Comparison of ENCODE assay signal across 8 mouse cellular contexts in the genomic region with DNA sequence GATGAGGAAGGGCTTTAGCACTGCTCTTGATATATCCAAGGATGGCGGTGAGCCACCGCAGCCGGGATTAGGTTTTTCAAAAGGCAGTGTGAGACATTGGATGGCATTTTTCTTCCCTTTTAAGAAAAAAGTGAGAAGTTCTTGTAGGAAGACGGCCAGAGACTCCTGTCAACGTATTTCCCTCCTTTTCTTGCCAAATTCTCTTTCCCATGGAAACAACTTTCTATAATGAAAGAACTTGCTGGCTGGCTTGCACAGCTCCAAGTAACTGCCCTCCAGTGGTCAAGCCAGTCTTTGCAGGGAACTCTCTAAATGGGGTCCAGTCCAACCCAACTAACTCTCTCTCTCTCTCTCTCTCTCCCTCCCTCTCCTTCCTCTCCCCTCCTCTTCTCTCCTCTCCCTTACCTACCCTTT. TPM values are rescaled to one million over a fixed set of nuclear protein-coding genes. Genes with fewer than 3 reads are reported as not detected.
DNase-seq lines count a peak whose midpoint lies in the region; ATAC-seq and TF ChIP-seq lines count a peak whose summit lies in the region.

No protein-coding gene starts in this region.

- TF ChIP-seq CTCF in intestine, postnatal 0 days (IDR thresholded peaks at IDR 0.05; ENCODE audit: low read depth), result peak; percentile 79

- intact Hi-C loops in heart, postnatal 14 days (cut with DNase I), result loop anchor here (2.0 kb wide), 1 partner anchor 22 kb away; no protein-coding TSS in a partner anchor
- intact Hi-C loops in left cerebral cortex, postnatal 14 days (cut with DNase I), result no loop called here

- H3K36me3 ChIP-seq in intestine, postnatal 0 days (ENCODE audit: control insufficient read depth, insufficient read depth), result no peaks in the 10 kb centered on the region
- no peaks in the 10 kb centered on the region for H3K36me3 ChIP-seq in intestine, embryonic 15.5 days
- H3K36me3 ChIP-seq in midbrain, embryonic 11.5 days (ENCODE audit: control insufficient read depth, insufficient read depth, low read length), result no peaks in the 10 kb centered on the region
- no peaks in the 10 kb centered on the region for H3K36me3 ChIP-seq in stomach, embryonic 15.5 days

- 56% methylated on average over 5 of the region's 5 CpGs for WGBS in intestine, postnatal 0 days
- WGBS in intestine, embryonic 15.5 days, result 58% methylated on average over 5 of the region's 5 CpGs
- 61% methylated on average over 5 of the region's 5 CpGs for WGBS in midbrain, embryonic 11.5 days
- 51% methylated on average over 5 of the region's 5 CpGs for WGBS in stomach, embryonic 15.5 days

- H3K4me2 ChIP-seq in intestine, postnatal 0 days (replicated peaks; ENCODE audit: low read depth), result no peak overlapping the region
- H3K4me2 ChIP-seq in intestine, embryonic 15.5 days (replicated peaks), result no peak overlapping the region
- no peak overlapping the region for H3K4me2 ChIP-seq in midbrain, embryonic 11.5 days
- H3K4me2 ChIP-seq in stomach, embryonic 15.5 days, result peak overlapping the region; percentile 15; the same call in 1 of the 2 replicates

- no peaks in the 10 kb centered on the region for H3K4me1 ChIP-seq in intestine, postnatal 0 days (replicated peaks; ENCODE audit: control insufficient read depth, insufficient read depth, low read length)
- no peaks in the 10 kb centered on the region for H3K4me1 ChIP-seq in intestine, embryonic 15.5 days (replicated peaks)
- peaks cover 8% of the 10 kb centered on the region; the same call in 1 of the 2 replicates for H3K4me1 ChIP-seq in midbrain, embryonic 11.5 days (ENCODE audit: control insufficient read depth, insufficient read depth, low read length)
- H3K4me1 ChIP-seq in stomach, embryonic 15.5 days, result peaks cover 9% of the 10 kb centered on the region; the same call in 1 of the 2 replicates

- no peak for ATAC-seq in intestine, postnatal 0 days
- no peak for ATAC-seq in intestine, embryonic 15.5 days
- peak; percentile 50; the same call in 1 of the 2 replicates for ATAC-seq in erythroid progenitor cell, adult 5-6 weeks (replicated peaks; ENCODE audit: low FRiP score, poor library complexity, severe bottlenecking)
- no peak for ATAC-seq in midbrain, embryonic 11.5 days (ENCODE audit: low FRiP score)
- no peak for ATAC-seq in stomach, embryonic 15.5 days (ENCODE audit: insufficient read depth, low FRiP score, low read depth)

- H3K27me3 ChIP-seq in intestine, postnatal 0 days (replicated peaks; ENCODE audit: control insufficient read depth, insufficient read depth, low read length), result no peaks in the 10 kb centered on the region
- no peaks in the 10 kb centered on the region for H3K27me3 ChIP-seq in intestine, embryonic 15.5 days (replicated peaks)
- no peaks in the 10 kb centered on the region for H3K27me3 ChIP-seq in midbrain, embryonic 11.5 days (ENCODE audit: control insufficient read depth, insufficient read depth, low read length)
- no peaks in the 10 kb centered on the region for H3K27me3 ChIP-seq in stomach, embryonic 15.5 days (replicated peaks)

- H3K4me3 ChIP-seq in intestine, postnatal 0 days (ENCODE audit: low read depth, low read length), result no peak overlapping the region
- H3K4me3 ChIP-seq in intestine, embryonic 15.5 days (replicated peaks), result no peak overlapping the region
- H3K4me3 ChIP-seq in midbrain, embryonic 11.5 days (ENCODE audit: low read depth, low read length), result no peak overlapping the region
- H3K4me3 ChIP-seq in stomach, embryonic 15.5 days (replicated peaks), result no peak overlapping the region

- no peak overlapping the region for H3K27ac ChIP-seq in intestine, postnatal 0 days (ENCODE audit: low read depth, low read length)
- H3K27ac ChIP-seq in intestine, embryonic 15.5 days, result no peak overlapping the region
- H3K27ac ChIP-seq in midbrain, embryonic 11.5 days (ENCODE audit: low read depth, low read length), result no peak overlapping the region
- no peak overlapping the region for H3K27ac ChIP-seq in stomach, embryonic 15.5 days

- no peak overlapping the region for H3K9ac ChIP-seq in intestine, postnatal 0 days (ENCODE audit: low read depth, low read length)
- H3K9ac ChIP-seq in intestine, embryonic 15.5 days, result no peak overlapping the region
- no peak overlapping the region for H3K9ac ChIP-seq in midbrain, embryonic 11.5 days (ENCODE audit: low read length)
- H3K9ac ChIP-seq in stomach, embryonic 15.5 days, result no peak overlapping the region

- DNase-seq in adrenal gland, postnatal 25 days, result peak; percentile 46
- DNase-seq in heart, postnatal 14 days, result peak; percentile 51 to 74
- peak; percentile 73 to 81 for DNase-seq in left cerebral cortex, postnatal 14 days (ENCODE audit: low spot score in 2 of 2)
- peak; percentile 87 for DNase-seq in midbrain, embryonic 11.5 days (ENCODE audit: low spot score, missing footprints)

- no peaks in the 10 kb centered on the region for H3K9me3 ChIP-seq in intestine, postnatal 0 days (ENCODE audit: control insufficient read depth)
- H3K9me3 ChIP-seq in intestine, embryonic 15.5 days, result no peaks in the 10 kb centered on the region
- no peaks in the 10 kb centered on the region for H3K9me3 ChIP-seq in midbrain, embryonic 11.5 days (ENCODE audit: control insufficient read depth, low read length)
- no peaks in the 10 kb centered on the region for H3K9me3 ChIP-seq in stomach, embryonic 15.5 days

RNA-seq across cellular contexts. Expression of gene St7, which starts 3.6 kb away (rescaled TPM):
- polyA plus RNA-seq in intestine, postnatal 0 days (2015; fragmentation: Nextera tagmentation; extraction: Ambion mirVana), result 11.2 and 12.4 TPM in 2 replicates
- polyA plus RNA-seq in intestine, embryonic 15.5 days (2015; fragmentation: Nextera tagmentation; extraction: Ambion mirVana), result 23.7 and 26.0 TPM in 2 replicates
- 29.0 and 31.5 TPM in 2 replicates for total RNA-seq in adrenal gland, postnatal 25 days (2021)
- 48.6 and 50.1 TPM in 2 replicates for total RNA-seq in erythroid progenitor cell, adult 5-6 weeks (2015; ENCODE audit: low replicate concordance)
- 56.9 and 75.0 TPM in 2 replicates for total RNA-seq in erythroid progenitor cell, adult 5-6 weeks (2017; ENCODE audit: low replicate concordance)
- 10 to 100 TPM; 19.0 to 19.3 TPM for total RNA-seq in heart, postnatal 14 days (2021)
- total RNA-seq in left cerebral cortex, postnatal 14 days (2021), result 10 to 100 TPM; 36.8 to 38.5 TPM
- polyA plus RNA-seq in midbrain, embryonic 11.5 days (2014; fragmentation: Nextera tagmentation; extraction: Ambion mirVana), result 36.6 and 38.6 TPM in 2 replicates
- 23.5 and 26.1 TPM in 2 replicates for polyA plus RNA-seq in stomach, embryonic 15.5 days (2015; fragmentation: Nextera tagmentation; extraction: Ambion mirVana)
